Mouse (Mus musculus): ENCODE results near the gene Gbp5. TPM values are rescaled to one million over a fixed set of nuclear protein-coding genes. Genes with fewer than 3 reads are reported as not detected.
A peak's percentile ranks its signal among the peaks of the same experiment; 100 is the strongest.

Gene Gbp5
- total RNA-seq (2017), result 18.6 and 24.2 TPM in 2 replicates

DNA sequence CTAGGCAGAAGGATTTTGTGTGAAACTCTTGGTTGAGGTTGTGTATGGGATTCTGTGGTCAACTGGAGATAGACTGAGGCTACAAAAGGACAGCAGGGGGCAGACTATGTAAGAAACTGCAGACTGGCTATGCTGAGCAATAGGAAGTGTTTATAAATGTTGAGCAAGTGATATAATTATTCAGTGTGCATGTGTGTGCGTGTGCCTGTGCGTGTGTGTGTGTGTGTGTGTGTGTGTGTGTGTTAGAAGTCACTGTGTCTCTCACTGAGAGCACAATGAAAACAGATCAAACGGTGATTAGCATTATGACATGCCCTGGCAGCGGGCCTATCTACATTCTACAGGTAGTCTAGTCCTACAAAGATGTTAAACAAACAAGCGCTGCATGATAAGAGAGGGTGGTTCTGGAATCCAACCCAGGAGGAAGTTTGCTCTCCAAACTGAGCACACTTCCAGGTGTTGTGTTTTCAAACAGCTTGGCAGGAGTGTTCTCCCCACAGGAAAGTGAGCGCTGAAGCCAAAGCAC lies at the start of gene Gbp5:
Gene Gbp5 (plus strand): TSS at position 443 of the 526 bp plus-strand sequence.
- ATAC-seq (replicated peaks in 1 of 2; ENCODE audit: insufficient read depth in 1 of 2, low FRiP score in 2 of 2, low TSS enrichment in 1 of 2, low read depth in 1 of 2, poor library complexity in 2 of 2, severe bottlenecking in 2 of 2), result peak; percentile 74 to 80; a peak in 3 of 4 replicates

DNA sequence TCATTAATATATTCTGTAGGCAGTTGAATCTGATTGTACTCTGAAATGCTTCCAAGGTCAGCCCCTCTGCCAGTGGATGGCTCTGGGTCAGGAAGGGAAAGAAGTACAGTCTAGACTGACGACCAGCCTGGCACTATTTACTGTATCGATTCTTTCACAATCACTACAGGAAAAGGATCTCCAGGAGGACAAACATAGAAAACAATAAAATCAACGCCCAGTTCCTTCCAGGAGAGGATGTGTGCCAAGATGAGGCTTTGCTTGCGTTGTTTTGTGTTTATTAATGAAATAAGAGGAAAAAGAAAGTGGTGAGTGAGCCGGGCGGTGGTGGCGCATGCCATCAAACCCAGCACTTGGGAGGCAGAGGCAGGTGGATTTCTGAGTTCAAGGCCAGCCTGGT lies 39.6 kb upstream of the Gbp5 start:
- ATAC-seq (replicated peaks in 1 of 2; ENCODE audit: insufficient read depth in 1 of 2, low FRiP score in 2 of 2, low TSS enrichment in 1 of 2, low read depth in 1 of 2, poor library complexity in 2 of 2, severe bottlenecking in 2 of 2), result no peak

DNA sequence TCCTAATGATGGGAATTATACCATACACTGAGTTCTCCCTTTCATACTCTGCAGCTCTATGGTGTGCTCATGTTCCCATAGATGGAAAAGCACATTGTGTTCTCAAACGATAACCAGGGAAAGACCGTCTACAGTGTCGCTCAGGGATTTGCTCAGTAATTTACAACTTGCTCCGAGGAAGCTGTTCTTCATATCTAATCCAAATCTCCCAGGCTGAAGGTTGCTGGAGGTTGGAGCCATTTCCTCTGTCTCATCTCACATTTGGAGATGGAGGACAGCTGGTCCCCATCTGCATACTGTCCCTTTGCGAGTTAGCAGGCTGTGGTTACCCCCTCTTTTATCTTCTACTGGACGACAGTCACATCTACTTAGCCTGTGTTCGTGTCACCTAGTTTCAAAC lies 34.5 kb upstream of the Gbp5 start:
- no peak for ATAC-seq (replicated peaks in 1 of 2; ENCODE audit: insufficient read depth in 1 of 2, low FRiP score in 2 of 2, low TSS enrichment in 1 of 2, low read depth in 1 of 2, poor library complexity in 2 of 2, severe bottlenecking in 2 of 2)

DNA sequence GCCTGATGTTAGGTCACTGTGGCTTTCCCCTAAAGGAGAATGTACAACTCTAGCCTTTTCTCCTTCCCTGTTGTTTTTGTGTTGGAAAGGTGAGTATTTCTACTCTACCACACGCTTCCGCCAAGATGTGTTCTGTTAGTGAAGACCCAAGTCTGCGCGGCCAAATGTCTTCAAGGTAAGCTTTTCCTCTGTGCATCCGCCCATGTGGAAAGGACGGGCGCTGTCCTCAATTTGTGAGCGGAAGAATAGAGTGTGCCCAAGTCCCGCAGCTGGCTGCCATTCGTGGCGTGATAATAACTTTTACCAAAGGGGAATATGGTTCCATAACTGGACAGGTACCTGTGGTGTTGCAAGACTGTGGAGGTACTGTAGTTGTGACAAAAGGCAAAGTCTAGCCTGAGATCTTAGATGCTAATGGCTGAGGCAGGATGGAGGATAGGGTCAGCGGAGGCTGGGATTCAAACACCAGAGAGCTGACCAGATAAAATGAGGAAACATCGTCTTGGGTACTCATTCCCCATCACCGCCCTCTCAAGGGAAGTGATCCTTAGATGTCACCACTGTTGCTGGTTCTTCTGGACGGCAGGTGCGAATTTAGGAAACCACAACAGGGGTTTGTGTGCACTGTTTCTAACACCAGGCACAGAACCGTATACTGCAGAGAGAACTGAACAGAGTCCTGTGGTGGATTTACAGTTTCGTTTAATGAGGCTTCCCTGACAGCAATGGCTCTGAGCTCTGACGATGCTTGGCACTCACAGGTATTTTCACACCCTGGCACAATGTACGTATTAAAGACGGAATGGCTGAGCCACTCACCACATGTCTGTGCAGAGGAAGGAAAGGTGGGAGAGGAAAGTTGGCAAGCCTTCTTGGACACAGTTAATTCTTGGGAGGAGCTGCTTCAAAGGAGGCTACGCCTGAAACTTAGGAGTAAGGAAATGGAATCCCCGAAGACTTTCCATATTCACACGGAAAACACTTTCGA lies 30.7 kb upstream of the Gbp5 start:
- no peak for ATAC-seq (replicated peaks in 1 of 2; ENCODE audit: insufficient read depth in 1 of 2, low FRiP score in 2 of 2, low TSS enrichment in 1 of 2, low read depth in 1 of 2, poor library complexity in 2 of 2, severe bottlenecking in 2 of 2)

DNA sequence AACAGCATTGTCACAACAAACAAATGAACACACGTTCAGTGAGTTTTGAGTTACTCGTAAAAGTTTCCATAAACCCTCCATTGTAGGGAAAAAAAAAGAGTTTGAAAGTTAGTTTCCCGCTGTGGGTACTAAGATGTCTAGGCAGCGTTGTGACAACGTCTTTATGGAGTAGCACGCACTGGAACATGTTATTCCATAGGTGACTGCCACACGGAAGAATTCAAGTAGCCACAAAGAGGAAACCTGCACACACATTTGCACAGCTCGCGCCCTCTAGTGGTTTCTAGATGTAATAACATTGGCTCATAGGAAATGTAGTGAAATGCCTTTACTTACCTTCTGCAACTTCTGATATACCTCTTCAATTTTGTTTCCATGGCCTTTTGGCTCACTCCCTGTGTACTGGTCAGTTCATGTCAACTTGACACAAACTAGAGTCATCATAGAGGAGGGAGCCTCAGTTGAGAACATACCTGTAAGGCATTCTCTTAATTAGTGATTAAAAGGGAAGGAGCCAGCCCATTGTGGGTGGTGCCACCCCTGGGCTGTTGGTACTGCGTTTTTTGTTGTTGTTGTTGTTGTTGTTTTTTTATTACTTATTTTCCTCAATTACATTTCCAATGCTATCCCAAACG lies 19.3 kb upstream of the Gbp5 start:
- peak; percentile 66 to 71 for ATAC-seq (replicated peaks in 1 of 2; ENCODE audit: insufficient read depth in 1 of 2, low FRiP score in 2 of 2, low TSS enrichment in 1 of 2, low read depth in 1 of 2, poor library complexity in 2 of 2, severe bottlenecking in 2 of 2)

DNA sequence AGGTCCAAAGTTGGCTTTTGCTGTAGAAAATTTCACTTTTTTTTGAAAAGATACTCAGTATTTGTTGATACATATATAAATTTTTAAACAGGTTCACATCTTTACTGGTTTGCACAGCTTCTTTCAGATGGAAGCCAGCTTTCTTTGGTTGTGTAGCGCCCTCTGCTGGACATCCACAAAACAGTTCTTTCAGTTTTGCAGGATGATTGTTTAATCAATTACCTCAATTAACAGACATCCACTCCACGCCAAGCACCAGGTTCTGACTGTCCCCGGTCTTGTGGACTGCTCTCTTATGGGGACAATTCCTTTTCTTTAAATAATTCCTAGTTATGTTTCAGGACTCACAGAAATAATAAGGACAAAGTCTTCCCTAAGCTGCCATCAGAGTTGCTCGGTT lies 17.9 kb upstream of the Gbp5 start:
- peak; percentile 44 to 70; a peak in 3 of 4 replicates for ATAC-seq (replicated peaks in 1 of 2; ENCODE audit: insufficient read depth in 1 of 2, low FRiP score in 2 of 2, low TSS enrichment in 1 of 2, low read depth in 1 of 2, poor library complexity in 2 of 2, severe bottlenecking in 2 of 2)

DNA sequence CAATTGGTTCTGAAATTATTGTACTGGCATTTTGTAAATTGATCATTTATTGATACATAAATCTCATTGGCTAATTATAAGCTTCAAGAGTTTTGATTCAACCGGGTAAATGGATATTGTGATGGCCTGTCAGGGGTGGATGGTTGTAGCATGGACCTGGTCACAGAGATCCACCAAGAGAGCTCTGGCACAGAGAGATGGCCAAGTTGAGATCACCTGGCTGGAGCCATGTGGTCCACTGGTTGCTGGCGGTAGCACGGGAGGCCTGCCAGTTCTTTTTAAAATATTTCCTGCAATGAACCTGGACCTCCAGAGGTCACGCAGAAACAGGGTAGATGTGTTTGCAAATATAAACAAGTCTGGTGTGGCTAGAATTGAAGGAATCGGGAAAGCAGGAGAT lies 15.9 kb upstream of the Gbp5 start:
- ATAC-seq (replicated peaks in 1 of 2; ENCODE audit: insufficient read depth in 1 of 2, low FRiP score in 2 of 2, low TSS enrichment in 1 of 2, low read depth in 1 of 2, poor library complexity in 2 of 2, severe bottlenecking in 2 of 2), result no peak

DNA sequence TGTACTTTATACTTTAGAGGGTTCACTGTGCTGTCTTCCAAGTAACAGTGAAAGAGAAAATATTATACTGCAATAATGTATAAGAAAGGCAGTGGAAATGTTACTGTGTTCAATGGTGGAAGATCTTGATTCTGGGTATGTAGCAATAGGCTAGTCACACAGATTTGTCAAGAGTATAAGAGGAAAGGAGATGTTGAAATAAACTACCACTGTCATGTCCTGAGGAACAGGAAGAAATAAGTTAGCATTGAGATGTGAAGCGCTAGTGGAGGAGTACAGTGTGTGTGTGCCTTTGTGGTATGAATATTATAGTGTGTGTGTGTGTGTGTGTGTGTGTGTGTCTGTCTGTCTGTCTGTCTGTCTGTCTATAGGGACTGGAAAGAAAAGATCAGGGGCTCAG lies 15.4 kb upstream of the Gbp5 start:
- ATAC-seq (replicated peaks in 1 of 2; ENCODE audit: insufficient read depth in 1 of 2, low FRiP score in 2 of 2, low TSS enrichment in 1 of 2, low read depth in 1 of 2, poor library complexity in 2 of 2, severe bottlenecking in 2 of 2), result peak; percentile 43 to 78; a peak in 2 of 4 replicates

DNA sequence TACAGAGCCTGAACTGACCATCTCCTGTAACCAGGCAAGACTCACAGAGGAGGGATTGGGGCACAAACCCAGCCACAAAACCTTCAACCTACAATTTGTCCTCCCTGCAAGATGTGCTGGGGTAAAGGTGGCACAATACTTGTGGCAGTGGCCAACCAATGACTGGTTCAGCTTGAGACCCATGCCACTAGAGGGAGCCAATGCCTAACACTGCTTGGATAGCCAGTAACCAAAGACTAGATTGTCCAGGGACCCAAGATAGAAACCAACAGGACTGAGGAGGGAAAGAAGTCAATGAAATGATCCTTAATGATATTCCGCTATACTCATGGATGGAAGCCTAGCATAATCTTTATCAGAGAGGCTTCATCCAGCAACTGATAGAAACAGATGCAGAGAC lies 3.3 kb upstream of the Gbp5 start:
- ATAC-seq (replicated peaks in 1 of 2; ENCODE audit: insufficient read depth in 1 of 2, low FRiP score in 2 of 2, low TSS enrichment in 1 of 2, low read depth in 1 of 2, poor library complexity in 2 of 2, severe bottlenecking in 2 of 2), result peak; percentile 71 to 78; a peak in 3 of 4 replicates

DNA sequence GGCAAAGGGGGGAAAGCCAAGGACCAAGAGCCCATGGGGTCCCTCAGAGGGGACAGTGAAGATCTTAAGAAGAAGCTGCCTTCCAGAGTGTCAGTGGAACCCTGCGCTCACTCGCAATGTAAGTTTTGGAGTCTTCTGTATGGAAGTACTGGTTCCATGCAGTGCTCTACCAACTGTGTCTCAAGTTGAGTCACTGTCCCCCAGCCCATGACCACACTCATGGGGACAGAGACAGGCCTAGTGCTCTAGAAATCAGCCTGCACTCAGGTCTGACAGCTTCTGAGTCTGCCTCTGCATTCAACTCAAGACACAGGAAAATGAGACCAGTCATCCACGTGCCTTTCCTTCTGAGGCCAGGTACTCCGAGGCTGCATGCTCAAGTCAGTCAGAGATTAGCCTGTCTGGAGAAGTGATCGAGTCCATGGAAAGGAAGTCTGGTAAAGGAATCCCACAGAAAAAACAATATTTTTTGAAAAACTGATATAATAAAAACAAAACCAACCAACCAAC lies 1.4 kb downstream of the Gbp5 start:
- ATAC-seq (replicated peaks in 1 of 2; ENCODE audit: insufficient read depth in 1 of 2, low FRiP score in 2 of 2, low TSS enrichment in 1 of 2, low read depth in 1 of 2, poor library complexity in 2 of 2, severe bottlenecking in 2 of 2), result no peak

DNA sequence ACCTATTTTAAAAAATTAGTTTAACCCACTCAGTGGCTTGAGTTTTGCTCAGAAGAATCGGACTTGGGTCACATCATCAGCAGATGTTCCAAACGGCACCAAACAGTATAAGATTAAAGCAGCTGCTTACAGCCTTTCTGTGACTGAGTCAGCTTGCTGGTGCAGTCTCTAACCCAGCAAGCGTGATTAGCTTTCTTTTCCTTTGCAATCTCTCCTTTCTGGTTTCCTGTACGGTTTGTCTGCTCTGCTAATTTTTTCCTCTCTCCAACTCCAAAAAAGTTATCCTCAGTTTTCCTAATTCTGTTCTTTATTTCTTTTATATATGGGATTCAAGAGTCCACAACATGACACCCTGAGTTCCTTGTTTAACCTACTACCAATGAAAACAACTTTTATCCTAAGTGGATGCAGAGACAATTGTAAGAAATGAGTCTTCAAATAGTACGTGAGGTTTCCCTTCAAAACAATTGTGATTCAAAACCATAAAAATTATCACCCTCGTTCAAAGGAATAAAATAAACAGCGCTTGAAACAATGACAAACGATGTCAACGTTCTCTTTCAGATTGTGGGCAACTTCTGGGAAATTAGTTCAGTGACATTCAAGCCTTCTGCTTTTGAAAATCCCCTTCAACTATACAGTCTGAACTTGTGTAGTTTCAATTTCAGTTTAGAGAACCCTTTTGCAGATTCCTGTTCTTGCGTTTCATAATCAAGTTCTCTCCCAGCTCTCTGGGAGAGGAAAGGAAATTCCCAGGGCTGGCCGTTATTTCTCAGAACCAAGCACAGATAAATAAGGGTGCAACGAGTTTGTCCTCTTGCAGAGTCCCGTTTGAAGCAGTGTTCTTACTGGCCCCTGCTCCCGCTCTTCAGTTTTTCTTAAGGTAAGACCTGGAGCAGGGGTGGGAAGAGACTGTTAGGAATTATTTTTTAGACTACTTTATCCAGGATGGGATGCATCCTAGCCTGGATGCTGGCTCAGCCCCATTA lies 2.6 kb downstream of the Gbp5 start:
- ATAC-seq (replicated peaks in 1 of 2; ENCODE audit: insufficient read depth in 1 of 2, low FRiP score in 2 of 2, low TSS enrichment in 1 of 2, low read depth in 1 of 2, poor library complexity in 2 of 2, severe bottlenecking in 2 of 2), result 0 out of 4 replicates have a peak, but pooled peaks of 1 of the 2 experiments have one; percentile 17

DNA sequence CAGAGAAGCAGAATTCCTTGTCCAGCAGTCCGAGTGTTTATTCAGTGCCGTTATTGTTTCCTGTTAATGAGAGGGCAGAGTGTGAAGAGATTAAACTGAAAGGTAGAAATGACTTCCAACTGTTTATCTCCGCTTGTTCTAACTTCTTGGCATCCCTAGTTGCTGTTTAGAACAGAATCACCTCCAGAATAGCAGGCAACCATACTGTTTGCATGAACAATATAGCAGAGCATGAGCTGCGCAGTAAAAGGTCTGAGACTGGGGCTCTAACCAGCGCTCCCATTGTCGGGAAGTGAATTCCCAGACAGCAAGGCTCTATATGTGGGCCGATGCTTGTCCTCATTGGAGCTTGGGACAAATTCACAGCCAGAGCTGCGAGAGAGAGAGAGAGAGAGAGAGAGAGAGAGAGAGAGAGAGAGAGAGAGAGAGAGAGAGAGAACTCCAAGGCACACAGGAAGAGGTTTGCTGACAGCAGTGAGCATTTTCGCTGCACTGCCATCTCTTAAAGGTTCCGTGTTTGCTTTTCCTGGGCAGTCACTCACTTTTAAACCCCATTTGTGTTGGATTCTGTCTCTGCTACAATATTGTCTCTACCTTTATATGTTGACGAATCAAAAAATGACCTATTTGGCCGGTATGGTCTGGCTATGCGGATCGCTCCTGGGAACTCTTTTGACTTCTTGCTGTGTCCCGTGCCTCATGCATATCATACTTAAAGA lies 3.5 kb downstream of the Gbp5 start:
- peak; percentile 8 to 28; a peak in 1 of 4 replicates for ATAC-seq (replicated peaks in 1 of 2; ENCODE audit: insufficient read depth in 1 of 2, low FRiP score in 2 of 2, low TSS enrichment in 1 of 2, low read depth in 1 of 2, poor library complexity in 2 of 2, severe bottlenecking in 2 of 2)

DNA sequence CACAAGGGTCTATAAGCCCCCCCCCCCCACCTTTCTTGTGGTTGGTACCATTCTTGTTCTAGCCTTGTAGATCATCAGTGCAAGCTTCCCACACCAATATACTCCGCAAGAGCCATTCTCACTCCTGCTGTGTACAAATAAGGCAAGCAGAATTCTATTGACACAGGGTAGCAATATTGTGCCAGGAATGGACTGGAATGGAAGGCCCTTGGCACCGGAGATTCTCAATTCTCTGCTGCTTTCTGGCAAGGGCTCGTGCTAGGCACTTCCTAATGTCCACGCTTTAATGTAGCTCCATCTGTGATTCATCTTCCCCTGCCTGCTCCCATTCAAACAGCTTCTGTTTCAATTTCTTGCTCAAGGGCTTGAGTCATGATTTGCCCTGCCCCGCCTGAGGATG lies 5.2 kb downstream of the Gbp5 start:
- no peak for ATAC-seq (replicated peaks in 1 of 2; ENCODE audit: insufficient read depth in 1 of 2, low FRiP score in 2 of 2, low TSS enrichment in 1 of 2, low read depth in 1 of 2, poor library complexity in 2 of 2, severe bottlenecking in 2 of 2)

DNA sequence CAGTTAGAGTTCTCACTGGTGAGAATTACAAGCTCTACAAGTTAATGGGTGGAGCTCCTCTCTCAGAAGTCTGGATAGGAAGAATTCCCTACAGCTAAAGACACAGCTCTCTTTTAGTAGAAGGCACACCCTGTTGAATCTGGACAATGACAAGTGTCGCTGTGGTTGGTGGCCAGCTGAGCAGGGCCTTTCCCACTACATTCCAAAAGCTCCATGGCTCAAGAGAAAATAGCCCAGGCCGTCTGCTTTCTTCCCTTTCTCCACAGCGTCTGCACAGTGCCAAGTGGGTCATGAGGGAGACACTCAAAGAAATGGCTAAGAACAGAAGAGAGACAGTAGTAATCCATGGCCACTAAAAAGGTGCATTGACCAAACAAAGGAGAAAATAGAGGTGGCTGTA lies 34.3 kb downstream of the Gbp5 start:
- ATAC-seq (replicated peaks in 1 of 2; ENCODE audit: insufficient read depth in 1 of 2, low FRiP score in 2 of 2, low TSS enrichment in 1 of 2, low read depth in 1 of 2, poor library complexity in 2 of 2, severe bottlenecking in 2 of 2), result no peak

DNA sequence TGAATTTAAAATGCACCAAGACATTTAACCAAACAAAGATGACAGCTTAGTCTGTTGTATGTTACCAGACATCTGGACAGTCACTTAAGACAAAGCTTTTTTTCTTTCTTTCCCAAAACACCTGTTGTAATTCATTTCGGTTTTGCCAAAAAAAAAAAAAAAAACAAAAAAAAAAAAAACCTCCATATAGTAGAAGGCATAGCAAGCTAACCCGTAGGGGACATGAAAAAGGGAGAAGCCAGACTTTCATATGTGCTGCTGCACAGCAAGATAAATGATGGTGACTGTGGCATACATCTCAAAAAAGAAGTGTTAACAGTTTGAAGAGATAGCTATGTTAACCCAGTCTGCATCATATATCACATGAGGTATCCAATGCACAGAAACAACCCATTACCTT lies 35.8 kb downstream of the Gbp5 start:
- peak in 1 of 2 experiments; percentile 27; a peak in 1 of 4 replicates for ATAC-seq (replicated peaks in 1 of 2; ENCODE audit: insufficient read depth in 1 of 2, low FRiP score in 2 of 2, low TSS enrichment in 1 of 2, low read depth in 1 of 2, poor library complexity in 2 of 2, severe bottlenecking in 2 of 2)

Measured in hematopoietic stem cell, adult 5-6 weeks (primary cell).